Mouse (Mus musculus): ENCODE measurements at regions not wholly inside any gene's neighbourhood (a gene's known extent, or its start where the extent isn't known, plus 50 kb on each side); places are given as distances from the start of the nearest gene placed in this dataset.

DNA sequence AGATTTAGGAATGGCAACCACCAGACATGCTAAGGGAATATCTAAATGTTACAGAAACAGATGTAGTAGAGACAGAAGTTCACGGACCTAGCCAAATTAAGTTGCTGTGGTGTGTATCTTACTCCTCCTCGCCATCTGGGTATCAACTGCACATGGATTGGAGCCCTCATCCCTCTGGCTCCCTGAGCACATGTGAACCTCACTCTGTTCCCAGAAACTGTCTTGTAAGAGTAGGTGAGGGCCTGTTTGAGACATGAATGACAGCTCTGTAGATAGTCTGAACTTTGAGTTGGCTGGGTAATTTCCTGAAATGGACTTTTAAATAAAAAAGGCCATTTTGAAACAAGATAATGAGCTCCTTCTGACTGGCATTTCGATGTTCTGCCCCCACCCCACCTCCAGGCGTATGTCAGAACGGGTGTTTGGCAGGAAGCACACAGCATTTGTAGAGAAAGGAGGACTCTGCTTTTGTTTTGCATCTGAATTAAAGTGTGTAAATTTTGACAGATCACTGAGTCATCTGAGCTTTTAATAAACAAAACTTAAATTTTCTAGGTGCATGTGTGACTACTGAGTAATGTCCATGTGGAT lies 196.9 kb upstream of the Cep126 start:
- peak; percentile 45 to 51 for DNase-seq (ENCODE audit: low spot score in 2 of 2)
- intact Hi-C loops (cut with DNase I): no loop called here

DNA sequence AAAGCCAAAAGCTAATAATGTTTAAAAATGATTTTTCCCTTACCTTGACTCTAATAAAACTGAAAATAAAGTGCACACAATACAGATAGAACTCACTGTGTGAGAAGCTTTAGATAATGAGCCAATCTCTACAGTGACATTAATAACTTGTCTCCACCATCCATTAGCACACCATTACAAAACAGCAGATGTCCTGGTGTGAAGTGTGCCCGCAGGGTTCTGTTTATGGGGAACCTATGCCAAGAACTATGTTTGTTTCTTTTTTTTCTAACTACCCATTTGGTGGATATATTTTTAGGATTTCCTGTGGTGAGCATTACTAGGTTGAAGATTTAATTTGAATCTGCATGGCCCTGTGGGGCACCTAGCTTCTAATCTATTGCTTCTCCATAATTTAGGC lies 203.3 kb upstream of the Trpc6 start:
- no peak for DNase-seq (ENCODE audit: low spot score in 2 of 2)
- intact Hi-C loops (cut with DNase I): no loop called here

DNA sequence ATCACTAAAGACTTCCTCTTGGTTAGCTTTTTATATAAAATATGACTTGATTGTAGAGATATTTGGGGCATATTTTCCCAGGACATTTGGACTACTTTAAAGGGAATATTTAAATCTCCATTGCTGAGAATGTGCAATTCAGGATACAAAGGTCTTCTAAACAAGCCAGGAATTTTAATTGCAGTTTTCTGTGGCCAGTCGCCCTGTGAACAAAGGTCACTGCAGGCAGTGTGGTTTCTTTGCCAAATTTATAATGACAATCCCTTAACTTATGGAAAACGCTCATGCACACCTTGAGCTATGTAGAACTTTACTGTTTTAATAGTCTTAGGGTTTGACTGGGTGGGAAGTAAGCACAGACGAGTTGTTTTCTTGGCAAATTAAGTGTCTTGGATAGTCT lies 192.9 kb upstream of the Trpc6 start:
- no peak for DNase-seq (ENCODE audit: low spot score in 2 of 2)
- intact Hi-C loops (cut with DNase I): no loop called here
